Mouse (Mus musculus) kidney, postnatal 0 days (tissue): ENCODE data around the gene Olfr411. TPM values are rescaled to one million over a fixed set of nuclear protein-coding genes. Genes with fewer than 3 reads are reported as not detected.

Experiments
- ATAC-seq: fragments of 200-750 bp; cut with Nextera tagmentation; replicated peaks from 2 replicates; pipeline ENCODE4 v1.8.0; 2017; ENCODE audit warnings: low read depth, moderate number of reproducible peaks, moderate TSS enrichment, moderate library complexity; ENCODE audit not compliant: low FRiP score
- DNase-seq: peaks from one replicate; pipeline ENCODE4 v3.0.0-alpha.2; 2016; ENCODE audit warnings: low spot score
- H3K27ac ChIP-seq: fragments of 300-500 bp; sonication (generic); 2 replicates; pipeline ENCODE4 v1.5.1; 2014; ENCODE audit warnings: mild to moderate bottlenecking
- H3K27me3 ChIP-seq: fragments of 300-500 bp; sonication (generic); 2 replicates; pipeline ENCODE4 v1.6.1; 2014; ENCODE audit warnings: low read length, mixed read lengths; ENCODE audit not compliant: insufficient read depth
- H3K36me3 ChIP-seq: fragments of 300-500 bp; sonication (generic); 2 replicates; pipeline ENCODE4 v1.6.1; 2014; ENCODE audit warnings: low read length, mixed read lengths; ENCODE audit not compliant: insufficient read depth
- H3K4me1 ChIP-seq: fragments of 300-500 bp; sonication (generic); replicated peaks from 2 replicates; pipeline ENCODE4 v1.6.1; 2014; ENCODE audit warnings: antibody characterized with exemption, low read length, mixed read lengths; ENCODE audit not compliant: insufficient read depth
- H3K4me2 ChIP-seq: fragments of 300-500 bp; sonication (generic); 2 replicates; pipeline ENCODE4 v1.6.1; 2014; ENCODE audit warnings: mild to moderate bottlenecking, low read length, moderate library complexity, mixed read lengths
- H3K4me3 ChIP-seq: fragments of 300-500 bp; sonication (generic); replicated peaks from 2 replicates; pipeline ENCODE4 v1.5.1; 2014; ENCODE audit warnings: low read depth, low read length
- H3K9ac ChIP-seq: fragments of 300-500 bp; sonication (generic); 2 replicates; pipeline ENCODE4 v1.6.1; 2014; ENCODE audit warnings: low read depth, low read length
- H3K9me3 ChIP-seq: fragments of 300-500 bp; sonication (generic); replicated peaks from 2 replicates; pipeline ENCODE4 v1.6.1; 2016; ENCODE audit warnings: low read length, inconsistent platforms, mixed read lengths
- CTCF ChIP-seq: IDR thresholded peaks from 2 replicates; pipeline ENCODE4 v1.5.1; 2016; ENCODE audit warnings: antibody characterized with exemption, low read depth, mild to moderate bottlenecking, moderate library complexity
- WGBS: fragments of 180-500 bp; shearing (Covaris S2); extraction: QIAGEN DNeasy Blood & Tissue Kit; methylation state at CpG from one replicate; pipeline ENCODE4 v1.1.7; 2014; 5-methylcytosine and 5-hydroxymethylcytosine counted together
- polyA plus RNA-seq: library from polyadenylated mRNA; unstranded; fragments of >200 nt; fragmentation: Nextera tagmentation; extraction: Ambion mirVana; gene quantifications from 2 replicates; pipeline ENCODE4 v1.2.1, GENCODE M21; 2015

The Olfr411 gene
- polyA plus RNA-seq, 1 experiment from 2014 or later = not detected

- TF ChIP-seq CTCF = no peak
- no peak overlapping the region for H3K4me2 ChIP-seq
- no peak overlapping the region for H3K27ac ChIP-seq
- DNase-seq (no peak), ATAC-seq (no peak)
- no peaks in the 10 kb centered on the region for H3K36me3 ChIP-seq
- H3K4me3 ChIP-seq = no peak overlapping the region
- H3K9ac ChIP-seq = no peak overlapping the region
- no peaks in the 10 kb centered on the region for H3K27me3 ChIP-seq
- H3K9me3 ChIP-seq = no peaks in the 10 kb centered on the region
- no peaks in the 10 kb centered on the region for H3K4me1 ChIP-seq
Observed at GRCm38 (mm10) chr11:74328781-74329180, 23.7 kb downstream of the Olfr411 start.

GRCm38 (mm10) chr11:74326044-74326443 is 26.4 kb downstream of the Olfr411 start:
- Histone ChIP-seq H3K4me3 (no peak overlapping the region), H3K4me2 (no peak overlapping the region), H3K9me3 (no peaks in the 10 kb centered on the region), H3K27me3 (no peaks in the 10 kb centered on the region), H3K9ac (no peak overlapping the region), H3K27ac (no peak overlapping the region), H3K36me3 (no peaks in the 10 kb centered on the region), H3K4me1 (no peaks in the 10 kb centered on the region)
- WGBS = 70% methylated on average over 2 of the region's 2 CpGs
- DNase-seq = no peak
- ATAC-seq = no peak
- TF ChIP-seq CTCF = no peak

Other genes starting within 250 kb of the Olfr411 start
- not detected in 2 replicates for gene Olfr401, start 238.9 kb downstream of the Olfr411 start, polyA plus RNA-seq
- not detected in 2 replicates for gene Olfr402, start 199.1 kb downstream of the Olfr411 start, polyA plus RNA-seq
- not detected in 2 replicates for gene Olfr403, start 166.4 kb downstream of the Olfr411 start, polyA plus RNA-seq
- gene Olfr43, start 141.3 kb downstream of the Olfr411 start, polyA plus RNA-seq = not detected in 2 replicates
- not detected in 2 replicates for gene Olfr406, start 92.8 kb downstream of the Olfr411 start, polyA plus RNA-seq
- gene Olfr59, start 68.9 kb downstream of the Olfr411 start, polyA plus RNA-seq = not detected in 2 replicates
- not detected in 2 replicates for gene Olfr410, start 14.6 kb downstream of the Olfr411 start, polyA plus RNA-seq
- not detected in 2 replicates for gene Olfr412, start 9.4 kb upstream of the Olfr411 start, polyA plus RNA-seq